Mouse (Mus musculus) forebrain, embryonic 11.5 days (tissue): Measurements from ENCODE around the gene Ccdc190. TPM values are rescaled to one million over a fixed set of nuclear protein-coding genes. Genes with fewer than 3 reads are reported as not detected.

Source experiments
- ATAC-seq: fragments of 200-750 bp; cut with Nextera tagmentation; replicated peaks from 2 replicates; pipeline ENCODE4 v1.8.0; 2017; ENCODE audit warnings: moderate TSS enrichment; ENCODE audit not compliant: low FRiP score
- DNase-seq: peaks from one replicate; pipeline ENCODE4 v3.0.0-alpha.2; 2017; ENCODE audit warnings: low spot score
- H3K27ac ChIP-seq: fragments of 300-500 bp; sonication (generic); 2 replicates; pipeline ENCODE4 v1.5.1; 2014; ENCODE audit warnings: low read depth, low read length
- H3K27me3 ChIP-seq: fragments of 300-500 bp; sonication (generic); 2 replicates; pipeline ENCODE4 v1.6.1; 2014; ENCODE audit warnings: mild to moderate bottlenecking, low read length, mixed read lengths; ENCODE audit not compliant: control insufficient read depth, insufficient read depth
- H3K36me3 ChIP-seq: fragments of 300-500 bp; sonication (generic); 2 replicates; pipeline ENCODE4 v1.6.1; 2014; ENCODE audit warnings: mild to moderate bottlenecking, low read length, moderate library complexity, mixed read lengths; ENCODE audit not compliant: control insufficient read depth, insufficient read depth
- H3K4me1 ChIP-seq: fragments of 300-500 bp; sonication (generic); replicated peaks from 2 replicates; pipeline ENCODE4 v1.6.1; 2014; ENCODE audit warnings: low read length, mixed read lengths; ENCODE audit not compliant: control insufficient read depth, insufficient read depth
- H3K4me2 ChIP-seq: fragments of 300-500 bp; sonication (generic); 2 replicates; pipeline ENCODE4 v1.6.1; 2014; ENCODE audit warnings: low read depth, mild to moderate bottlenecking, low read length, moderate library complexity, mixed read lengths; ENCODE audit not compliant: severe bottlenecking
- H3K4me3 ChIP-seq: fragments of 300-500 bp; sonication (generic); 2 replicates; pipeline ENCODE4 v1.5.1; 2014; ENCODE audit warnings: low read depth, low read length
- H3K9ac ChIP-seq: fragments of 300-500 bp; sonication (generic); 2 replicates; pipeline ENCODE4 v1.6.1; 2014; ENCODE audit warnings: low read length
- H3K9me3 ChIP-seq: fragments of 300-500 bp; sonication (generic); 2 replicates; pipeline ENCODE4 v1.6.1; 2016; ENCODE audit warnings: low read length, mixed read lengths; ENCODE audit not compliant: control insufficient read depth
- WGBS: fragments of 180-500 bp; shearing (Covaris S2); extraction: QIAGEN DNeasy Blood & Tissue Kit; methylation state at CpG from one replicate; pipeline ENCODE4 v1.1.7; 2014; 5-methylcytosine and 5-hydroxymethylcytosine counted together
- polyA plus RNA-seq: library from polyadenylated mRNA; unstranded; fragments of >200 nt; fragmentation: Nextera tagmentation; extraction: Ambion mirVana; gene quantifications from 2 replicates; pipeline ENCODE4 v1.2.1, GENCODE M21; 2014

Gene Ccdc190
- polyA plus RNA-seq, 1 experiment from 2014 or later: 0.55 TPM

- 44% methylated on average over 8 of the region's 8 CpGs for WGBS
- no peak overlapping the region for H3K9ac ChIP-seq
- H3K4me3 ChIP-seq: no peak overlapping the region
- no peaks in the 10 kb centered on the region for H3K36me3 ChIP-seq
- no peaks in the 10 kb centered on the region for H3K9me3 ChIP-seq
- DNase-seq (peak; percentile 64), ATAC-seq (no peak)
- no peaks in the 10 kb centered on the region for H3K4me1 ChIP-seq
- peaks cover 2% of the 10 kb centered on the region; the same call in 1 of the 2 replicates for H3K27me3 ChIP-seq
- no peak overlapping the region for H3K27ac ChIP-seq
- H3K4me2 ChIP-seq: no peak overlapping the region
These were observed 6.7 kb upstream of the Ccdc190 start for GRCm38 (mm10) chr1:169921710-169922211.

GRCm38 (mm10) chr1:169924567-169924966 lies 3.9 kb upstream of the Ccdc190 start:
- Histone ChIP-seq H3K4me1 (no peaks in the 10 kb centered on the region; the same call in 1 of the 2 replicates), H3K9me3 (no peaks in the 10 kb centered on the region), H3K4me2 (no peak overlapping the region), H3K36me3 (no peaks in the 10 kb centered on the region), H3K27me3 (peaks cover 2% of the 10 kb centered on the region; the same call in 1 of the 2 replicates), H3K4me3 (no peak overlapping the region), H3K9ac (no peak overlapping the region), H3K27ac (no peak overlapping the region)
- 90% methylated on average over 2 of the region's 2 CpGs for whole genome bisulfite sequencing
- DNase-seq (no peak), ATAC-seq (no peak)

- Histone ChIP-seq H3K36me3 (no peaks in the 10 kb centered on the region), H3K4me2 (no peak overlapping the region), H3K4me3 (no peak overlapping the region), H3K4me1 (no peaks in the 10 kb centered on the region; the same call in 1 of the 2 replicates), H3K9me3 (no peaks in the 10 kb centered on the region), H3K27ac (no peak overlapping the region), H3K27me3 (no peaks in the 10 kb centered on the region), H3K9ac (no peak overlapping the region; the same call in 1 of the 2 replicates)
- DNase-seq (no peak), ATAC-seq (peak; percentile 59)
- 32% methylated on average over 8 of the region's 8 CpGs for WGBS
These were observed 587 bp upstream of the Ccdc190 start for GRCm38 (mm10) chr1:169927753-169928369.

- ATAC-seq: no peak
- Histone ChIP-seq H3K9me3 (no peaks in the 10 kb centered on the region), H3K4me1 (no peaks in the 10 kb centered on the region; the same call in 1 of the 2 replicates), H3K9ac (no peak overlapping the region), H3K27me3 (no peaks in the 10 kb centered on the region), H3K4me2 (no peak overlapping the region), H3K27ac (no peak overlapping the region), H3K36me3 (no peaks in the 10 kb centered on the region), H3K4me3 (no peak overlapping the region)
- no peak for DNase-seq
- 86% methylated on average over 7 of the region's 7 CpGs for WGBS
These were observed 3.2 kb downstream of the Ccdc190 start for GRCm38 (mm10) chr1:169931698-169932097.

- no peaks in the 10 kb centered on the region for H3K27me3 ChIP-seq
- ATAC-seq: no peak
- no peaks in the 10 kb centered on the region for H3K9me3 ChIP-seq
- no peaks in the 10 kb centered on the region for H3K36me3 ChIP-seq
- no peak for DNase-seq
- no peak overlapping the region for H3K27ac ChIP-seq
- no peak overlapping the region for H3K4me2 ChIP-seq
- no peaks in the 10 kb centered on the region; the same call in 1 of the 2 replicates for H3K4me1 ChIP-seq
- no peak overlapping the region for H3K4me3 ChIP-seq
- H3K9ac ChIP-seq: no peak overlapping the region
- 75% methylated on average over 7 of the region's 7 CpGs for WGBS
These were observed 3.8 kb downstream of the Ccdc190 start for GRCm38 (mm10) chr1:169932122-169932746.

GRCm38 (mm10) chr1:169934005-169934725 lies 5.7 kb downstream of the Ccdc190 start:
- peak; percentile 50 for ATAC-seq
- Histone ChIP-seq H3K9me3 (no peaks in the 10 kb centered on the region), H3K27me3 (no peaks in the 10 kb centered on the region), H3K36me3 (no peaks in the 10 kb centered on the region), H3K4me3 (no peak overlapping the region), H3K27ac (no peak overlapping the region), H3K9ac (no peak overlapping the region; the same call in 1 of the 2 replicates), H3K4me2 (peak overlapping the region; percentile 5; the same call in 1 of the 2 replicates), H3K4me1 (no peaks in the 10 kb centered on the region; the same call in 1 of the 2 replicates)
- DNase-seq: peak; percentile 68
- 43% methylated on average over 16 of the region's 16 CpGs for WGBS

GRCm38 (mm10) chr1:169939345-169939744 lies 10.9 kb downstream of the Ccdc190 start:
- WGBS: 8% methylated on average over 2 of the region's 2 CpGs
- DNase-seq: no peak
- Histone ChIP-seq H3K36me3 (no peaks in the 10 kb centered on the region), H3K9ac (no peak overlapping the region), H3K4me1 (no peaks in the 10 kb centered on the region; the same call in 1 of the 2 replicates), H3K4me2 (no peak overlapping the region), H3K9me3 (no peaks in the 10 kb centered on the region), H3K4me3 (no peak overlapping the region), H3K27me3 (no peaks in the 10 kb centered on the region), H3K27ac (no peak overlapping the region)
- no peak for ATAC-seq

- Histone ChIP-seq H3K4me3 (no peak overlapping the region), H3K4me1 (no peaks in the 10 kb centered on the region), H3K36me3 (no peaks in the 10 kb centered on the region), H3K9me3 (no peaks in the 10 kb centered on the region), H3K9ac (no peak overlapping the region), H3K27me3 (no peaks in the 10 kb centered on the region), H3K4me2 (no peak overlapping the region), H3K27ac (no peak overlapping the region)
- WGBS: 65% methylated on average over 3 of the region's 3 CpGs
- no peak for DNase-seq
- ATAC-seq: no peak
These were observed 17.6 kb downstream of the Ccdc190 start for GRCm38 (mm10) chr1:169946004-169946403.
